Mouse (Mus musculus): ENCODE data around the gene Plpp7.

The Plpp7 gene

GRCm38 (mm10) chr2:32137667-32138266 lies 42.4 kb downstream of the Plpp7 start:
- DNase-seq (ENCODE audit: extremely low spot score, low spot score), result peak; percentile 93

DNA sequence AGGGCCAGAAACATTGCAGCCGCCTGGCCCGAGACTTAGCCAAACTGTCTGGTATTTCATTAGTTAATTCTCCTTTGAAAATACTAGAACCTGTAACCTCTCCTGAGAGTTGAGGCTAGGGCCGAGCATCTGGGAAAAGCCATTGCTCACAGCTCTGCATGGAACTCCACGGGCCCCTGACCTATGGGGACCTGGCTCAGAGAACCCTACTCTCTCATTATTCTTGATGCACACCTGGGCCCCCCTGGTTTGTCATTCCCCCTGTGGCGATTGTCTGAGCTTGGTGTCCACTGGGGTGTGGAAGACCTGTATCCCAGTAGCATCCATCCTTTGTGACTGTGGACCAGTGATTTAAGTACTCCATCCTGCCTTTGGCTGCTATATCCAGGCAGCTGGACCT lies 44.0 kb downstream of the Plpp7 start:
- DNase-seq (ENCODE audit: extremely low spot score, low spot score), result no peak

- no peak for DNase-seq (ENCODE audit: extremely low spot score, low spot score)
Observed at GRCm38 (mm10) chr2:32140498-32140934, 45.2 kb downstream of the Plpp7 start.

- DNase-seq (ENCODE audit: extremely low spot score, low spot score), result no peak
Observed at GRCm38 (mm10) chr2:32141602-32142001, 46.3 kb downstream of the Plpp7 start.

DNA sequence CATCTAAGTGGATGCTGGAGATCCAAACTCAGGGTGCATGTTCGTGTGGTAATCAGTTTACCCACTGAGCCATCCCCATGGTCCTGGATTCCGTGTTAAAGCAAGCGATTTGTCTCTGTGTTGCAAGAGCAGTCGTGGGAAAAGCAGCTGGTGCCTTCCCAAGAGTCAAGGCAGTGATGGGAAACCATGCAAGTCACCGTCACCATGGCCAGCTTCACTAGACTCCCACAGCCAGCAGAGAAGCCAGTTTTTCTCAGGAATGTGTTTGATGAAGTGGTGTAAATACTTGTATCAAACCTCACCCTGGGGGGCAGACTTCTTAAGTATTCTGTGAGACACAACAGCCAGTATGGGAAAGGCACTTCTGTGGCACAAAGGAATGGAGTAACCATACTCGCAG lies 47.0 kb downstream of the Plpp7 start:
- DNase-seq (ENCODE audit: extremely low spot score, low spot score), result no peak

DNA sequence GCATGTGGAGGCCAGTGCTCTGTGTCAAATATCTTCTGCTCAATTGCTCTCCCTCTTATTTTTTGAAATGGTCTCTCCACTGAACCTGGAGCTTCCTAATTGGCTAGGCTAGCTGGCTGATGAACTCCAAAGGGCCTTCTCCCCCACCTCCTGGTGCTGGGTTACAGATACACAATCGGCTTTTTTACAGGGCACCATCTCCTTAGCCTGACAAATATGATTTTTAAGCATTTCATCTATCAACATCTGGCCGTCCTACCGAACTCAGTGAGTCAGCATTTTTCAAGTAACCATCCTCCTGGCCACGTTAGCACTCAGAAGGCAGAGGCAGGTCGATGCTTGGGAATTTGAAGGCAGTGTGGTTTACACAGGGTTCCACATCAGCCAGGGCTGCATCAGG lies 49.3 kb downstream of the Plpp7 start:
- DNase-seq (ENCODE audit: extremely low spot score, low spot score), result no peak

- DNase-seq (ENCODE audit: extremely low spot score, low spot score), result no peak
Observed at GRCm38 (mm10) chr2:32146617-32147162, 51.4 kb downstream of the Plpp7 start.

GRCm38 (mm10) chr2:32150135-32150534 lies 54.8 kb downstream of the Plpp7 start:
- DNase-seq (ENCODE audit: extremely low spot score, low spot score), result no peak

- no peak for DNase-seq (ENCODE audit: extremely low spot score, low spot score)
Observed at GRCm38 (mm10) chr2:32150562-32150923, 55.2 kb downstream of the Plpp7 start.

- peak; percentile 82 for DNase-seq (ENCODE audit: extremely low spot score, low spot score)
Observed at GRCm38 (mm10) chr2:32150924-32151659, 55.8 kb downstream of the Plpp7 start, which contains the start of gene Prrc2b. TSS of gene Prrc2b (plus strand) at chr2:32151082.

GRCm38 (mm10) chr2:32151660-32152366 lies 56.5 kb downstream of the Plpp7 start:
- DNase-seq (ENCODE audit: extremely low spot score, low spot score), result peak; percentile 50

DNA sequence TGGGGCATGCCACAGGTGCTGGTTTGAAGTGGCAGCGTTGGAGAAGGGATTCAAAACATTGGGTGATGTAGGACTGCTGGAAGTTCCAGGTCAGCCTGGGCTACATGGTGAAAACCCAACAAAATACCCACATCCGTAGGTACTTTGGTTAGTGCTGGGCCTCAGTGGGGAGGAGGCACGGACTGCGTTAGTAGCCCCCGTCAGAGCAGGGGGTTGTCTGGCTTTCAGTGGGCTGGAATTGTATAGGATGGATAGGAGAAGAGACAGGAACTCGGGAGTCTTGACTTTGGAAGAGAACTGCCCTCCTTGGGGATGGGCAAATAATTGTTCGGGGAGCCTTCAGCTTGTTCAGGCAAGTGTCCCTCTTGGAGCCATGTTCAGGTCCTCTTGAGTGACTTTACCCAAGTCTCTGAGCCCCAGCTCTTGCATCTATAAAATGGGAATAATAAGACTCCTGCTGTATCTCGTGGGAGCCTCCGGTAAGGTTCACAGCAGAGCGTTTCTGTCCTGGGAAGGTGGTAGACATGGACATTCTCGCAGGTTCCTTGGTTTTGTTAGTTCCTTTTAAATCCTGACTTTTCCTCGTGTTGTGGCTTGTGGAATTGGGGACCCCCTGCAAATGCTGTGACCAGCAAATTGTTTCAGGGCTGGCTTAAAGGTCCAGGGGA lies 57.2 kb downstream of the Plpp7 start:
- no peak for DNase-seq (ENCODE audit: extremely low spot score, low spot score)

GRCm38 (mm10) chr2:32153041-32153790 lies 57.9 kb downstream of the Plpp7 start:
- DNase-seq (ENCODE audit: extremely low spot score, low spot score), result no peak

DNA sequence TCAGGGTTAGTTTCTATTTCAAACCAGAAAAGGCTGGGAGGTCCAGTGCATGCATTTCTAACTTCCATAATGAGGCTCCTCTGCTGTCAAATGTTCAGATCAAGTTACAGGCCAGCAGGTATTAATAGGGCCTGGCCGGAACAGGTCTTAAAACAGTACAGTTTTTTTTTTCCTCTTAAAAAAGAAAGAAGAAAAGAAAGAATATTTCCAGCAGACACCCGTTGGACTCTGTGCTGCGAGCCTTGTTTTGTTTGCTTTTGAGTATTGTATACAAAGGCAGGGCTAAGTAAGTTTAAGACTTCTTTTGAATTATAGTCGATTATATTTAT lies 58.4 kb downstream of the Plpp7 start:
- no peak for DNase-seq (ENCODE audit: extremely low spot score, low spot score)

DNA sequence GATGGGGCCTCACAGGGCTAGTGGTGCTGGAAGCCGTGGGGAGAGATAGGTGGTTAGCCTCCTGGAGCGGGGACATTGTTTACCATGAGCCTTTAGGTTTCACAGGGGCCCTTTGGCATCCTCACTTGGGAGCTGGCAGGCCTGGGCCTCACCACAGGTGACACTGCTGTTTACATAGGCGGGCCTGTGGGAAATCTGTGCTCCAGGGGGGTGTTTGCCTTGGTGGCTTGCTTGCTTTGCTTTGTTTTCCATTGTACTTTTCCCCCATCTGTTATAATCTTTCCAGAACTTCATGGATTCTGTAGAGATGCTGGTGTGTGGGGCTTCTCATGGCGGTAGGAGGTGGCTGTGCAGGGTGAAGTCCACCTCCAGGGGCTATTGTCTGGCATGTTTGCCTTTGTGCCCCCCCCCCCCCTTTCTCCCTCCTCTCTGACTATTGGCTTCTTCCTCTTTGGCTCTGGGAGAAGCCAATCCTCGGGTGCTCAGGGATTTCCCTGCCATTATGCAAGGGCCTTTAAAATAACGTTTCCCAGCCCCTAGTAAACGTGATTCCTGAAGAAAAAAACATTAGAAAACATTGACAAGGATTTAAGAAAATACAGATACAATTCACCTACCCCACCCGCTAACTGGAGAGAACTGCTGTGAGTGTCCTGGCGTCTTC lies 59.1 kb downstream of the Plpp7 start:
- no peak for DNase-seq (ENCODE audit: extremely low spot score, low spot score)

GRCm38 (mm10) chr2:32154998-32155541 lies 59.7 kb downstream of the Plpp7 start:
- DNase-seq (ENCODE audit: extremely low spot score, low spot score), result no peak

DNA sequence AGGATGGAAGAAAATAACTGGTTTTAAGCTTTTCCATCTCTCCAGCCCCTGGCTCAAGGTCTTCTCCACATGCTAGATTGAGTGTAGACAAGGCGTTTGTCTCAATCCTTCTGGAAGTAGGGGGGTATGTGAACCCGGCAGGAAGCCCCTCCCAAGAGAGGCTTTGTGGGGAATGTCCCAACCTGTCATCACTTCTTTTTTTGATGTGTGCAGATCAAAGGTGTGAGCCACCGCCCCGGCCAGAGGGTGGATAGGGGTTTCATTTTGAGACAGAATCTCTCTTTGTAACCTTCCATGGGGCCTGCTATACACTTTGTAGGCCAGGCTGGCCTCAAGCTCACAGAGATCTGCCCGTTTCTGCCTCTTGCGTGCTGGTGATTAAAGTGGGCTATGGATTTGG lies 60.3 kb downstream of the Plpp7 start:
- DNase-seq (ENCODE audit: extremely low spot score, low spot score), result no peak

DNA sequence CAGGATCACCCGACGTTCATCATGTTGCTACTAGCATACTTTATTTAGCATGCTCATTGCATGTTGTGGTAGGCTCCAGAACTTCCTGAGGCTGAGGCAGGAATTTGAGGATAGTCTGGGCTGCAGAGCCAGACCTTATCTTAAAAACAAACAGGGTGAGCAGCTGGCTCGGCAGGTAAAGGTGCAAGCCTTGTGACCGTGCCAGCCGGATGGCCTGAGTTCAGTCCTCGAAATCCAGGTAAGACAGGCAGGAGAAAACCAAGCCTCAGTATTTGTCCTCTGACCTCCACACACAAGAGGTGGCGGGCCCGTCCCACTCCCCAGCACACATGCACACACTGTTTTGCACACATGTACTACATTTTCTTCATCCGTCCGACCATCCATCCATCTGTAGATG lies 61.3 kb downstream of the Plpp7 start:
- DNase-seq (ENCODE audit: extremely low spot score, low spot score), result no peak

DNA sequence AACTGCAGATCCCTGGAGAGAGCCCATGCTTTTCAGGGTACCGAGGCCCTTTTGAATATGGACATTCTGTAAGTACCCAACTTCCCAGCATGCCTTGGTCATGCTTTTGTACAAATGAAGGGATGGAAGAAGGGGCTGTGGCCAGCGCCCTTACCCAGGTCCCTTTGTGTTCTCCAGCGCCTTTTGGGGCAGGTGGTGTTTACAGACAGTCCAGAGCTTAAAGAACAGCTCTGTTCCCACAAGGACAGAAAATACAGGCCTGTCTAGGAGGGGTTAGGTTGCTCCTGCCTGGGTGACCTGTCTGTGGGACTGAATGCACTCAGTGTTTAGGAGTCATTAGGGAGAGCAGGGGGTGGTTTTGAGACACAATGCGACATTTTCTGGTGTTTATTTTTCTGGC lies 62.0 kb downstream of the Plpp7 start:
- DNase-seq (ENCODE audit: extremely low spot score, low spot score), result no peak

DNA sequence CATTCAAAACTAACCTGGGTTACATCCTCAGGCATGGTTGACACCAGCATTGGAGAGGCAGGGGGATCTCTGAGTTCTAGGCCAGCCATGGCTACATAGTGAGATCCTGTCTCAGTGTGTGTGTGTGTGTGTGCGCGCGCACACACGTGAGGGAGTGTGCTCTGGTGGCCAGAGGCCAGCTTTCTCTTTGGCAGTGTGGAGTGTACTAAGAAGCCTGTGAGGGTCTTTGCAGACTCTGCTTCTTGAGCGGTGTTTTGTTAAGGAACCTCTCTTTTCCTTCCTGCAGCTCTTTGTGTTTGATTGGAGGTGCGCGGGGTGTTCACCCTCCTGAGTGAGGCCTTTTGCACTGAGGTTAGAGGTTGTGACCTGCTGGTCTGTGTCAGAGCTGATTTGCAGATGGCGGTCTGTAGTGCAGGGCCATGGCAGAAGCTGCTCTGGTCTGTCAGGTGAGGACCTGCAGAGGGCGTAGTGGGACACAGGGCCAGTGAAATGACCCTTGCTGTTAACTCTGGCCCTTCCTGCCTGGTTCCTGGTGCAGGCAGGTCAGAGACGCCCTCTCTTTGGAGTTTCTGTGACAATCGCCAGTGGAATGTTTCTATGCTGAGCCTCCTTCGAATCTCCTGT lies 63.4 kb downstream of the Plpp7 start:
- no peak for DNase-seq (ENCODE audit: extremely low spot score, low spot score)

All from neural tube, embryonic 10.5 days (tissue).